Mouse (Mus musculus): Measurements from ENCODE around the gene Pgm2l1. TPM values are rescaled to one million over a fixed set of nuclear protein-coding genes. Genes with fewer than 3 reads are reported as not detected.

The Pgm2l1 gene
- polyA plus RNA-seq, 1 experiment from 2014 or later: 1.0 TPM

DNA sequence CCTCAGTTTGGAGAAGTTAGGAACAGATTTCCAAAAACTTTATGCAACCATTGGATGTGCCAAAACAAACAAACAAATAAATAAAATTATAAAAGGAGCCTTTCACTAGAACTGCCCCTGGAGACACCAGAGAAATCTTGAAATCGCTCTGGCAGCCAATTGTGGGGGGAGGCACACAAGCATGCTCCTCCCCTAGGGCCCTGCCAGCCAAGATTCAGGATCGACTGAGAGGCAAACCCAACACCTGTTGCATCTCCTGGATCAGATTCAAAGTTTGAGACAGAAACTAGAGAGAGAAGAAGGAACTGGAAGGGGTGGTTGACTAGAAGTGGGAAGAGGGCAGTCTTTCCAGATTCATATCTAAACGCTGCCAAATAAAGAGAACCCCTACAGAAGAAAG lies 23.6 kb upstream of the Pgm2l1 start:
- Histone ChIP-seq H3K4me2 (replicated peaks; ENCODE audit: low read depth) (no peak overlapping the region), H3K27me3 (replicated peaks; ENCODE audit: control insufficient read depth, insufficient read depth, low read length) (no peaks in the 10 kb centered on the region), H3K9me3 (ENCODE audit: control insufficient read depth) (no peaks in the 10 kb centered on the region), H3K27ac (ENCODE audit: low read depth, low read length) (no peak overlapping the region), H3K36me3 (ENCODE audit: control insufficient read depth, insufficient read depth) (no peaks in the 10 kb centered on the region), H3K4me1 (replicated peaks; ENCODE audit: control insufficient read depth, insufficient read depth, low read length) (no peaks in the 10 kb centered on the region), H3K9ac (ENCODE audit: low read depth, low read length) (no peak overlapping the region), H3K4me3 (ENCODE audit: low read depth, low read length) (no peak overlapping the region)
- WGBS: 67% methylated on average over 3 of the region's 3 CpGs
- ATAC-seq: no peak
- TF ChIP-seq CTCF (IDR thresholded peaks at IDR 0.05; ENCODE audit: low read depth): no peak

DNA sequence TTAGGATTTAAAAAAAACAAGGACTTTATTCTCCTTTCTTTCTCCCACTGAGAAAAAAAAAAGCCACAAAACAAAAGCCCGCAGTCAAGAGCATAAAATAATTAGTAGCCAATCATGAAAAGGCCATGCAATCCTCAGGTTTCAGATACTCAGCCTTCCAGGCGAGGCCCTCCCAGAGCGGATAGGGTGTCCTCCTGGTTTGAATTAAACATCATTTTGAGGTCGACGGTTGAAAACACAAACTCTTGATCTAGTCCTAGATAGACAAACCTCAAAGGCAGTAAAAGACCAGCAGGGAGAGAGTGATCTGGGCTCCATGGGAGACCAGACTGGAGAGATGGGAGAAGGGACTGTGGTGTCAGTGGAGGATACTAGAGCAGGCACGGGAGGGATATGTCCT lies 22.3 kb upstream of the Pgm2l1 start:
- Histone ChIP-seq H3K9me3 (ENCODE audit: control insufficient read depth) (no peaks in the 10 kb centered on the region), H3K27ac (ENCODE audit: low read depth, low read length) (no peak overlapping the region), H3K27me3 (replicated peaks; ENCODE audit: control insufficient read depth, insufficient read depth, low read length) (no peaks in the 10 kb centered on the region), H3K9ac (ENCODE audit: low read depth, low read length) (no peak overlapping the region), H3K4me3 (ENCODE audit: low read depth, low read length) (no peak overlapping the region), H3K4me2 (replicated peaks; ENCODE audit: low read depth) (no peak overlapping the region), H3K36me3 (ENCODE audit: control insufficient read depth, insufficient read depth) (no peaks in the 10 kb centered on the region), H3K4me1 (replicated peaks; ENCODE audit: control insufficient read depth, insufficient read depth, low read length) (no peaks in the 10 kb centered on the region)
- TF ChIP-seq CTCF (IDR thresholded peaks at IDR 0.05; ENCODE audit: low read depth): no peak
- no peak for ATAC-seq
- 83% methylated on average over 6 of the region's 6 CpGs for WGBS

DNA sequence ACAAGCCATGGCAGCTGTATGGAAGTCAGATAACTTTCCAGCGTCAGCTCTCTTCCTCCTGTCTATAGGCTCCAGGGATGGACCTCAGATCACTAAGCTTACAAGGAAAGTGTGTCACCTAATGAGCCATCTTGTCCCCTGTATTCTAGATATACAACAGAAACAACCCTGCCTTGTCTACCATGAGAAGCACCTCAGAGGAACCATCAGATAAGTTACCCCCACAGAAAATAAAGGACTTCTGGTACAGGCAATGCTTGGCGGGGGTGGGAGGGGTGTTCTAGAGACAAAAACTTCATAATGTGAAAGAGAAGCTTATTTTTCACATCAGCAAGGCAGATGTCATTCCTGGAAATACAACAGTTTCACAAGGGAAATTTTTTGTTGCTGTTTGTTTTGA lies 21.1 kb upstream of the Pgm2l1 start:
- Histone ChIP-seq H3K36me3 (ENCODE audit: control insufficient read depth, insufficient read depth) (no peaks in the 10 kb centered on the region), H3K9ac (ENCODE audit: low read depth, low read length) (no peak overlapping the region), H3K27me3 (replicated peaks; ENCODE audit: control insufficient read depth, insufficient read depth, low read length) (no peaks in the 10 kb centered on the region), H3K9me3 (ENCODE audit: control insufficient read depth) (no peaks in the 10 kb centered on the region), H3K27ac (ENCODE audit: low read depth, low read length) (no peak overlapping the region), H3K4me2 (replicated peaks; ENCODE audit: low read depth) (no peak overlapping the region), H3K4me3 (ENCODE audit: low read depth, low read length) (no peak overlapping the region), H3K4me1 (replicated peaks; ENCODE audit: control insufficient read depth, insufficient read depth, low read length) (no peaks in the 10 kb centered on the region)
- 92% methylated on average over 2 of the region's 2 CpGs for WGBS
- TF ChIP-seq CTCF (IDR thresholded peaks at IDR 0.05; ENCODE audit: low read depth): no peak
- ATAC-seq: no peak

- H3K36me3 ChIP-seq (ENCODE audit: control insufficient read depth, insufficient read depth): no peaks in the 10 kb centered on the region
- H3K9ac ChIP-seq (ENCODE audit: low read depth, low read length): no peak overlapping the region
- H3K27me3 ChIP-seq (replicated peaks; ENCODE audit: control insufficient read depth, insufficient read depth, low read length): no peaks in the 10 kb centered on the region
- H3K4me3 ChIP-seq (ENCODE audit: low read depth, low read length): no peak overlapping the region
- no peak overlapping the region for H3K27ac ChIP-seq (ENCODE audit: low read depth, low read length)
- no peak for ATAC-seq
- no peak overlapping the region for H3K4me2 ChIP-seq (replicated peaks; ENCODE audit: low read depth)
- no peaks in the 10 kb centered on the region for H3K4me1 ChIP-seq (replicated peaks; ENCODE audit: control insufficient read depth, insufficient read depth, low read length)
- TF ChIP-seq CTCF (IDR thresholded peaks at IDR 0.05; ENCODE audit: low read depth): no peak
- H3K9me3 ChIP-seq (ENCODE audit: control insufficient read depth): no peaks in the 10 kb centered on the region
Observed at GRCm38 (mm10) chr7:100207886-100208285, 19.3 kb upstream of the Pgm2l1 start.

DNA sequence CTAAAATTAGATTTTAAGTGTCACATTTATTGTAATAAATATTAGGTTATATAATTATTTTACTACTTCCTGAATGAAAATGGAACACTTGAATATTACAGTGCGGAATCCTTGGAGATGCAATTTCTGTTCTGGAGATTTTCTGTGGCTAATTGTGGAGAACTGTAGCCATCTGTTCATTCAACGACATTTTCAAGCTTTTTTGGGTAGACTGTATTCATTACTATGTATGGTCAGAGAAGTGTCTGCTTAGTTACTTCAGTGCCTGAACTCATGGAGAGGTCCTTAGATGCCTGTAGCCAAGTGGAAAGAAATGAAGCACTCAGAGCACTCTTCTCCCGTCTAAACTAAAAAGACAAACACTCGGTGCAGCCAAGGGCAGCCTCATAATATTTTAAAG lies 12.9 kb upstream of the Pgm2l1 start:
- no peak overlapping the region for H3K9ac ChIP-seq (ENCODE audit: low read depth, low read length)
- H3K27ac ChIP-seq (ENCODE audit: low read depth, low read length): no peak overlapping the region
- H3K9me3 ChIP-seq (ENCODE audit: control insufficient read depth): no peaks in the 10 kb centered on the region
- WGBS: 65% methylated on average over 4 of the region's 4 CpGs
- no peak for TF ChIP-seq CTCF (IDR thresholded peaks at IDR 0.05; ENCODE audit: low read depth)
- no peaks in the 10 kb centered on the region for H3K4me1 ChIP-seq (replicated peaks; ENCODE audit: control insufficient read depth, insufficient read depth, low read length)
- H3K4me2 ChIP-seq (replicated peaks; ENCODE audit: low read depth): no peak overlapping the region
- H3K36me3 ChIP-seq (ENCODE audit: control insufficient read depth, insufficient read depth): no peaks in the 10 kb centered on the region
- ATAC-seq: no peak
- no peak overlapping the region for H3K4me3 ChIP-seq (ENCODE audit: low read depth, low read length)
- no peaks in the 10 kb centered on the region for H3K27me3 ChIP-seq (replicated peaks; ENCODE audit: control insufficient read depth, insufficient read depth, low read length)

DNA sequence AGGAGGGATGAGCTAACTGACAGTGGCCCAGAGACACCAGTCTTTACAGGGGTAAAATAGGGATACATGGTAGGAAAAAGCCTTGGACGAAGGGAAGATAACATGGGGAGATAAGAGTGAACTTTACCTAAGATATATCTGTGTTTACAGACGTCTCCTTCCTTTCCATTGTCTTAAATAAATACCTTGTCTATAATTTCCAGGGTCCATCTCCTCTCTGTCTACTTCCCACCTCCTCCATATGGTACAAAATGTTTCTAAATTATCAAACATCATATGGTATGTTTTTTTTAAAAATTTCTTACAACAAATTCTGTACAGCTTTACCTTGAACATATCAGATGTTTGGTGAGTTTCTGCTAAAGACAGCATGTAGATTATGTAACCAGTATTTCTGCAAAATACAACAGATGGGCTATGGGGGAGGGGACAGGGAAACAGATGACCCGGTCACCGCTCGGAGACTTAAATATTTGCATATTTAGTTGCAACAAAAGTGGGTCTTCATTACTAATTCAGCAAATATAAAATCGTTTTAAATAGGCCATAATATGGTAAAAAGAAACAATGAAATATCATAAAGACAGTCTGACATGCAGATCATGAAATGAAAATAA lies 12.0 kb upstream of the Pgm2l1 start:
- H3K4me3 ChIP-seq (ENCODE audit: low read depth, low read length): no peak overlapping the region
- no peaks in the 10 kb centered on the region for H3K36me3 ChIP-seq (ENCODE audit: control insufficient read depth, insufficient read depth)
- 56% methylated on average over 6 of the region's 6 CpGs for WGBS
- no peak overlapping the region for H3K4me2 ChIP-seq (replicated peaks; ENCODE audit: low read depth)
- no peak for TF ChIP-seq CTCF (IDR thresholded peaks at IDR 0.05; ENCODE audit: low read depth)
- no peaks in the 10 kb centered on the region for H3K9me3 ChIP-seq (ENCODE audit: control insufficient read depth)
- H3K9ac ChIP-seq (ENCODE audit: low read depth, low read length): no peak overlapping the region
- no peaks in the 10 kb centered on the region for H3K4me1 ChIP-seq (replicated peaks; ENCODE audit: control insufficient read depth, insufficient read depth, low read length)
- H3K27ac ChIP-seq (ENCODE audit: low read depth, low read length): no peak overlapping the region
- H3K27me3 ChIP-seq (replicated peaks; ENCODE audit: control insufficient read depth, insufficient read depth, low read length): no peaks in the 10 kb centered on the region
- ATAC-seq: no peak

DNA sequence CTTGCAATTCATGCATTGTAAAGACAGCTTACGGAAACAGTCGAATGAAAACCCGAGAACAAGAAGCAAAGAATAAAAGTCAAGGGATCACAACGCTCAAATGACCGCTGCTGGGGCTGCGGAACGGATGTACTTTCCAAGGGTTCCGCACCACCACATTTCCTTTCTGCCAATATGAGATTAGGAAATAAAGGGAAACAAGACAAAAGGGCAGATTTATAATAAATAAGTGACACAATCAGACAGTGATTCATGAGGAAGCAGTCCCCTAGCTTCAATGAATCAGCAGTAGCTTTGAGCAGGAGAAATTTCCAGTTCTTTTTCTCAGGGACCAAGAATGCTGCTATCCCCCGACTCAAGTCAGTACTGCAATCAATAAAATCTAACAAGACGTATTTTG lies 11.2 kb upstream of the Pgm2l1 start:
- TF ChIP-seq CTCF (IDR thresholded peaks at IDR 0.05; ENCODE audit: low read depth): no peak
- Histone ChIP-seq H3K9ac (ENCODE audit: low read depth, low read length) (no peak overlapping the region), H3K4me2 (replicated peaks; ENCODE audit: low read depth) (no peak overlapping the region), H3K4me3 (ENCODE audit: low read depth, low read length) (no peak overlapping the region), H3K27ac (ENCODE audit: low read depth, low read length) (no peak overlapping the region), H3K27me3 (replicated peaks; ENCODE audit: control insufficient read depth, insufficient read depth, low read length) (no peaks in the 10 kb centered on the region), H3K36me3 (ENCODE audit: control insufficient read depth, insufficient read depth) (no peaks in the 10 kb centered on the region), H3K9me3 (ENCODE audit: control insufficient read depth) (no peaks in the 10 kb centered on the region), H3K4me1 (replicated peaks; ENCODE audit: control insufficient read depth, insufficient read depth, low read length) (no peaks in the 10 kb centered on the region)
- WGBS: 69% methylated on average over 10 of the region's 10 CpGs
- no peak for ATAC-seq

Measured in intestine, postnatal 0 days (tissue).